Mouse (Mus musculus) kidney, embryonic 15.5 days (tissue): Measurements from ENCODE around the gene Fbxo34. TPM values are rescaled to one million over a fixed set of nuclear protein-coding genes. Genes with fewer than 3 reads are reported as not detected.

Source experiments
- ATAC-seq: fragments of 200-750 bp; cut with Nextera tagmentation; replicated peaks from 2 replicates; pipeline ENCODE4 v1.8.0; 2017; ENCODE audit warnings: moderate TSS enrichment; ENCODE audit not compliant: low FRiP score
- H3K27ac ChIP-seq: fragments of 300-500 bp; sonication (generic); 2 replicates; pipeline ENCODE4 v1.5.1; 2015; ENCODE audit warnings: mild to moderate bottlenecking, inconsistent platforms
- H3K27me3 ChIP-seq: fragments of 300-500 bp; sonication (generic); 2 replicates; pipeline ENCODE4 v1.6.1; 2015; ENCODE audit warnings: inconsistent platforms
- H3K36me3 ChIP-seq: fragments of 300-500 bp; sonication (generic); 2 replicates; pipeline ENCODE4 v1.6.1; 2015; ENCODE audit warnings: inconsistent platforms
- H3K4me1 ChIP-seq: fragments of 300-500 bp; sonication (generic); 2 replicates; pipeline ENCODE4 v1.6.1; 2015; ENCODE audit warnings: inconsistent platforms
- H3K4me2 ChIP-seq: fragments of 300-500 bp; sonication (generic); 2 replicates; pipeline ENCODE4 v1.6.1; 2015; ENCODE audit warnings: moderate library complexity, mild to moderate bottlenecking, inconsistent platforms
- H3K4me3 ChIP-seq: fragments of 300-500 bp; sonication (generic); replicated peaks from 2 replicates; pipeline ENCODE4 v1.5.1; 2015; ENCODE audit warnings: mild to moderate bottlenecking, inconsistent platforms
- H3K9ac ChIP-seq: fragments of 300-500 bp; sonication (generic); 2 replicates; pipeline ENCODE4 v1.6.1; 2015; ENCODE audit warnings: mild to moderate bottlenecking, inconsistent platforms
- H3K9me3 ChIP-seq: fragments of 300-500 bp; sonication (generic); replicated peaks from 2 replicates; pipeline ENCODE4 v1.6.1; 2016; ENCODE audit warnings: inconsistent platforms
- WGBS: fragments of 180-500 bp; shearing (Covaris S2); methylation state at CpG from one replicate; pipeline ENCODE4 v1.1.7; 2015; ENCODE audit warnings: mixed read lengths; 5-methylcytosine and 5-hydroxymethylcytosine counted together
- polyA plus RNA-seq: library from polyadenylated mRNA; unstranded; fragments of >200 nt; fragmentation: Nextera tagmentation; extraction: Ambion mirVana; gene quantifications from 2 replicates; pipeline ENCODE4 v1.2.1, GENCODE M21; 2015

Fbxo34 gene
- polyA plus RNA-seq, 1 experiment from 2014 or later: 23.7 TPM

GRCm38 (mm10) chr14:47504036-47504435 lies 53.8 kb downstream of the Fbxo34 start:
- Histone ChIP-seq H3K4me1 (no peaks in the 10 kb centered on the region), H3K27ac (no peak overlapping the region), H3K9ac (no peak overlapping the region), H3K4me2 (no peak overlapping the region), H3K27me3 (no peaks in the 10 kb centered on the region), H3K4me3 (no peak overlapping the region), H3K36me3 (peaks cover 5% of the 10 kb centered on the region; the same call in 1 of the 2 replicates), H3K9me3 (no peaks in the 10 kb centered on the region)
- 88% methylated on average over 3 of the region's 3 CpGs for WGBS
- ATAC-seq: no peak

GRCm38 (mm10) chr14:47506676-47507075 lies 56.5 kb downstream of the Fbxo34 start:
- H3K9ac ChIP-seq: no peak overlapping the region
- no peak overlapping the region for H3K27ac ChIP-seq
- H3K4me2 ChIP-seq: no peak overlapping the region
- peaks cover 5% of the 10 kb centered on the region; the same call in 1 of the 2 replicates for H3K36me3 ChIP-seq
- no peak overlapping the region for H3K4me3 ChIP-seq
- no peak for ATAC-seq
- H3K27me3 ChIP-seq: no peaks in the 10 kb centered on the region
- peaks cover under 1% of the 10 kb centered on the region; the same call in 1 of the 2 replicates for H3K4me1 ChIP-seq
- WGBS: 90% methylated on average over 5 of the region's 5 CpGs
- no peaks in the 10 kb centered on the region for H3K9me3 ChIP-seq

DNA sequence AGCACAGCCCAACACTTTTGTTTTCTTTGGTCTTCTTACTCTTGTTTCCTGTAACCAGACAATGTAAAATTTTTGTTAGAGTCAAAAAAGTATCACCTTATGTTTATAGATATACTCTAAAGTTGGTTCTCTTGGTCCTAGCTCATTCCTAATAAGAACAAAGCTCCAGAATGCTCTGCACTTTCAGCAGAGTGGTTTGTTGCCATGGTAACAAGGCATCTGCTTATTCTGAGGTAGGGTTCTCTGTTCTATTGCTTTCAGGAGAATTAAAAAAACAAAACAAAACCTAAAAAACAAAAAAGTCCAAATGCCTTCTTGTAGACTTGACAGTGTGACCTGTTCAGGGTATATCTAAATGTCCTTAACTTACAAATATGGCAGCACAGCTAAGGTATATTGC lies 57.8 kb downstream of the Fbxo34 start:
- Histone ChIP-seq H3K36me3 (peaks cover 5% of the 10 kb centered on the region; the same call in 1 of the 2 replicates), H3K27ac (no peak overlapping the region)
- no peak for ATAC-seq

DNA sequence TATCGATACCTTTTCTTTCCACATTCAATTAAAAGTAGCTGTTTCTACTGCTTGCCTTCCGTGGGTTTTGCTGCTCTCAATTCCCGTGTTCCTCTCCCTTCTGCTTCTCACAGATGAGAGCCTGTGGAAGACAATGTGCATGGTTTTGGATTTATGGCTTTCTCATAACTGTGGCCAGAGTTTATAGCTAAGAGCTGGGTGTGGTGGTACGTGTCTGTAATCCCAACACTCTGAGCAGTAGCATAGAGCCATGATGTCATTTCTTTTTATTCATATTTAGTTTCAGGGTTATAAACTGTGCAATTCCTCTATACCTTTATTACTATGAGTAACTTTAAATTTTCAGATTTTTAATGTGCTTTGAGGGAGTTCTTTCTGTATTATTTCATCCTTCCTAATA lies 60.0 kb downstream of the Fbxo34 start:
- H3K4me1 ChIP-seq: peaks cover 11% of the 10 kb centered on the region
- no peak overlapping the region for H3K4me3 ChIP-seq
- H3K9me3 ChIP-seq: no peaks in the 10 kb centered on the region
- H3K4me2 ChIP-seq: no peak overlapping the region
- H3K36me3 ChIP-seq: peaks cover 3% of the 10 kb centered on the region; the same call in 1 of the 2 replicates
- no peaks in the 10 kb centered on the region for H3K27me3 ChIP-seq
- no peak for ATAC-seq
- no peak overlapping the region for H3K9ac ChIP-seq
- H3K27ac ChIP-seq: no peak overlapping the region
- WGBS: 74% methylated on average over 4 of the region's 4 CpGs

More for the DNA sequence above, 57.8 kb downstream of the Fbxo34 start:
- H3K4me2 ChIP-seq: no peak overlapping the region
- H3K4me1 ChIP-seq: peaks cover 4% of the 10 kb centered on the region; the same call in 1 of the 2 replicates
- H3K9me3 ChIP-seq: no peaks in the 10 kb centered on the region
- no peak overlapping the region for H3K4me3 ChIP-seq
- H3K9ac ChIP-seq: no peak overlapping the region
- no peaks in the 10 kb centered on the region for H3K27me3 ChIP-seq

GRCm38 (mm10) chr14:47513606-47514005 lies 63.4 kb downstream of the Fbxo34 start:
- H3K4me1 ChIP-seq: peaks cover 19% of the 10 kb centered on the region
- H3K36me3 ChIP-seq: no peaks in the 10 kb centered on the region
- no peaks in the 10 kb centered on the region for H3K27me3 ChIP-seq
- H3K4me2 ChIP-seq: no peak overlapping the region
- no peak overlapping the region for H3K27ac ChIP-seq
- H3K9me3 ChIP-seq: no peaks in the 10 kb centered on the region
- no peak overlapping the region for H3K4me3 ChIP-seq
- H3K9ac ChIP-seq: no peak overlapping the region
- no peak for ATAC-seq
- WGBS: 92% methylated on average over 3 of the region's 3 CpGs

DNA sequence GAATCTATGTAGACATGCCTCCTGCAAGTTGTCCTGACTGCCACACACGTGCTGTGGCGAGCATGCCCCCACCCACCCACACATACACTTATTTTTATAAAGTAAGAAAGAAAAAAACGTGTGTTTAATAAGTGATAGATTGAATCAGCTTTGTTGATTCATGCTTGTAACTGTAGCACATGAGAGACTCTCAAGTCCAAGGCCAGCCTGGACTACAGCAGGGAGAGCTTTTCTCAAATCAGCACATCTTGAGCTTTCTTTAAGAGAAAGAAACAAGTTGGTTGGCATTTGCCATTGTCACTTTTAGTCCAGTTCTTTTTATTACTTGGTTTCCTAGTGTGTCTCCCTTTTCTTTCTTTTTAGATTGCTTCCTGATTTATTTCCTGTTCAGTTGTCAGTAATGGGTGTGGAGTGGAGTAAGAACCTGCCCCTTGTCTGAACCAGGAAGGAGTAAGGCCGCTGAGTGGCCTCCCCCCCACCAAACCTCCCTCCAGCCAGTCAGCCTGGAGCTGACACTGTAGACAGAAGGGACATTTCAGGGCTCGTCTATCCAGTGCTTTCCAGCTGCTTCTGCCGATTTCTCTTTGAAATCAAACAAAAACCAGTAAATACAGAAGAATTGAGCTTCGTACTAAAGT lies 64.7 kb downstream of the Fbxo34 start:
- no peaks in the 10 kb centered on the region for H3K9me3 ChIP-seq
- no peak overlapping the region for H3K4me3 ChIP-seq
- no peaks in the 10 kb centered on the region for H3K36me3 ChIP-seq
- peaks cover 19% of the 10 kb centered on the region for H3K4me1 ChIP-seq
- no peaks in the 10 kb centered on the region for H3K27me3 ChIP-seq
- ATAC-seq: peak; percentile 88; the same call in 1 of the 2 replicates
- H3K27ac ChIP-seq: peak overlapping the region; percentile 82
- 31% methylated on average over 7 of the region's 7 CpGs for WGBS
- peak overlapping the region; percentile 34 for H3K4me2 ChIP-seq
- no peak overlapping the region for H3K9ac ChIP-seq

DNA sequence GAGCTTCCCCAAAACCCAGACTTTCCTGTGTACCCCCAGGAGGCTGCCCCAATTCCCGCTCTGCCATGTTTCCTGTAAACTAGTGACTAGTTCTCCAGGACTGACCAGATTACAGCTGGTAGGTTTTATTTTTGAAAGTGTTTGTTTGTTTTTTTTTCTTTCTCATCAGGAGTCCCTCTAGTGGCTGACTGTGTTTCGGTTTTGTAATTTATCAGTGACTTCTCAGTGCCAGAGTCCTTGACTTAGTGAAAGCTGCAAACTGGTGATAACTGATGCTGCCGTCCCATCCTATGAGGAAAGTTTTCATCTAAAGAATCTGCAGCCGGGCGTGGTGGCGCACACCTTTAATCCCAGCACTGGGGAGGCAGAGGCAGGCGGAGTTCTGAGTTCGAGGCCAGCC lies 65.4 kb downstream of the Fbxo34 start:
- WGBS: 84% methylated on average over 8 of the region's 8 CpGs
- Histone ChIP-seq H3K27ac (peak overlapping the region; percentile 82), H3K4me3 (no peak overlapping the region), H3K36me3 (no peaks in the 10 kb centered on the region), H3K9me3 (no peaks in the 10 kb centered on the region), H3K27me3 (no peaks in the 10 kb centered on the region), H3K4me2 (peak overlapping the region; percentile 34), H3K9ac (no peak overlapping the region), H3K4me1 (peaks cover 19% of the 10 kb centered on the region)
- no peak for ATAC-seq

GRCm38 (mm10) chr14:47516755-47517154 lies 66.5 kb downstream of the Fbxo34 start:
- Histone ChIP-seq H3K36me3 (no peaks in the 10 kb centered on the region), H3K4me1 (peaks cover 18% of the 10 kb centered on the region), H3K9me3 (no peaks in the 10 kb centered on the region), H3K4me2 (no peak overlapping the region), H3K27me3 (no peaks in the 10 kb centered on the region), H3K4me3 (no peak overlapping the region), H3K9ac (no peak overlapping the region), H3K27ac (no peak overlapping the region)
- no peak for ATAC-seq
- WGBS: 64% methylated on average over 6 of the region's 6 CpGs

- H3K27ac ChIP-seq: no peak overlapping the region
- no peaks in the 10 kb centered on the region for H3K27me3 ChIP-seq
- WGBS: 91% methylated on average over 6 of the region's 6 CpGs
- H3K4me3 ChIP-seq: no peak overlapping the region
- no peaks in the 10 kb centered on the region for H3K36me3 ChIP-seq
- no peak for ATAC-seq
- H3K4me2 ChIP-seq: no peak overlapping the region
- no peak overlapping the region for H3K9ac ChIP-seq
- no peaks in the 10 kb centered on the region for H3K9me3 ChIP-seq
- H3K4me1 ChIP-seq: peaks cover 15% of the 10 kb centered on the region
Measured at GRCm38 (mm10) chr14:47518619-47519018, 68.4 kb downstream of the Fbxo34 start.

DNA sequence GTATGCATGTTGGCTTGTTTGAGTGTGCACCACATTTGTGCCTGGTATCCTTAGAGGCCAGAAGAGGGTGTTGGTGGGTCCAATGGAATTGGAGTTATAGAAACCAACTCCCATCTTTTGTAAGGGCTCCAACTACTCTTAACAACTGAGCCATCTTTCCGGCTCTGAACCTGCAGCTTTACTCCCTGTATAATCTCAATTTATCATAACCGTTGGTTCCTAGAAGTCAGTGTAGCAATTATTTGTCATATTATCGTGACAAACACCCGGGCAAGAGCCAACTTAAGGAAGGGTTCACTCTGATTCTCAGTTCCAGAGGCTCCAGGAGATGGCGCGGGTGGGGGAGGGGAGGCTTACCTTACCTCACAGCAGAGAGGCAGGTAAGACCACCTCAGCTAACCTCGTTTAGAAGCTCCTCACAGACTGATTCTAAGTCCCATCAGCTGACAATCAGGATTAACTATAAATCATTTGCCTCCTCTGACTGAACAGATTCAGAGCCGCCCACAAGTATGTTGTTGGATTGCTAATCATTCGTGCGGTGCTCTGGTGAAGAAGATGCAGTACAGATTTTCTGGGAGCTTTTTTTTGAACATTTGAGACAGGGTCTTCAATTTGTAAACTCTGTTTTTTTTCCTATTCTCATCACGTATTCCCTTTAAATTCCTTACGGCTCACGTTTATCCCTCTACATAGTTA lies 70.7 kb downstream of the Fbxo34 start:
- no peaks in the 10 kb centered on the region for H3K36me3 ChIP-seq
- H3K4me3 ChIP-seq: no peak overlapping the region
- 84% methylated on average over 13 of the region's 13 CpGs for WGBS
- peaks cover 5% of the 10 kb centered on the region; the same call in 1 of the 2 replicates for H3K4me1 ChIP-seq
- no peaks in the 10 kb centered on the region for H3K27me3 ChIP-seq
- H3K4me2 ChIP-seq: no peak overlapping the region
- no peak overlapping the region for H3K9ac ChIP-seq
- ATAC-seq: no peak
- no peaks in the 10 kb centered on the region for H3K9me3 ChIP-seq
- H3K27ac ChIP-seq: no peak overlapping the region

DNA sequence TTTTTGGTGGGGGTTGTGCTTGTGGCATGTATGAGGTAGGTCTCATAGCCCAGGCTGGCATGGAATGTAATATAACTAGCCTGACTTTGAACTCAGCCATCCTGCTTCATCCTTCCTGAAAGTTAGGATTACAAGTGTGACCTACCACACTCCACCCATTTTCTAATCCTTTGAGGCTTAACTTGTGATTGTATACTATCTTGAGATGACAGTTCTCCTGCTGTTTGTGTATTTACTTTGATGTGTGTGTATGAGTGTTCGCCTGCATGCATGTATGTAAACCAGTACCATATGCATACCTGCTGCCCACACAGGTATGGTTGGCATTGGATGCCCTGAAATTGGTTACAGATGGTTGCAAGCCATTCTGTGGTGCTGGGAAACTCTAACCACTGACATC lies 71.4 kb downstream of the Fbxo34 start:
- no peak for ATAC-seq
- Histone ChIP-seq H3K27ac (no peak overlapping the region), H3K9ac (no peak overlapping the region), H3K4me3 (no peak overlapping the region), H3K36me3 (peaks cover 2% of the 10 kb centered on the region; the same call in 1 of the 2 replicates), H3K27me3 (no peaks in the 10 kb centered on the region), H3K9me3 (no peaks in the 10 kb centered on the region), H3K4me1 (peaks cover 3% of the 10 kb centered on the region; the same call in 1 of the 2 replicates), H3K4me2 (no peak overlapping the region)
- WGBS: 97% methylated on average over 1 of the region's 1 CpGs

GRCm38 (mm10) chr14:47522301-47522700 lies 72.1 kb downstream of the Fbxo34 start:
- H3K4me2 ChIP-seq: no peak overlapping the region
- no peaks in the 10 kb centered on the region for H3K9me3 ChIP-seq
- no peak overlapping the region for H3K27ac ChIP-seq
- no peaks in the 10 kb centered on the region for H3K27me3 ChIP-seq
- ATAC-seq: no peak; the same call in 1 of the 2 replicates
- 75% methylated on average over 7 of the region's 7 CpGs for WGBS
- no peak overlapping the region for H3K9ac ChIP-seq
- H3K36me3 ChIP-seq: peaks cover 7% of the 10 kb centered on the region; the same call in 1 of the 2 replicates
- no peaks in the 10 kb centered on the region for H3K4me1 ChIP-seq
- H3K4me3 ChIP-seq: no peak overlapping the region
